Mouse (Mus musculus): ENCODE measurements at regions not wholly inside any gene's neighbourhood (a gene's known extent, or its start where the extent isn't known, plus 50 kb on each side); places are given as distances from the start of the nearest gene placed in this dataset.

- no peak for ATAC-seq (ENCODE audit: insufficient read depth)
- Histone ChIP-seq H3K36me3 (replicated peaks) (no peaks in the 10 kb centered on the region), H3K27me3 (no peaks in the 10 kb centered on the region), H3K27ac (replicated peaks) (no peak overlapping the region), H3K9me3 (replicated peaks) (no peaks in the 10 kb centered on the region), H3K4me3 (replicated peaks) (no peak overlapping the region), H3K9ac (no peak overlapping the region), H3K4me1 (replicated peaks) (no peaks in the 10 kb centered on the region), H3K4me2 (no peak overlapping the region)
- 81% methylated on average over 1 of the region's 1 CpGs for WGBS (ENCODE audit: insufficient replicate concordance)
Measured at GRCm38 (mm10) chr3:150752787-150753186, 684.9 kb upstream of the Adgrl4 start.

DNA sequence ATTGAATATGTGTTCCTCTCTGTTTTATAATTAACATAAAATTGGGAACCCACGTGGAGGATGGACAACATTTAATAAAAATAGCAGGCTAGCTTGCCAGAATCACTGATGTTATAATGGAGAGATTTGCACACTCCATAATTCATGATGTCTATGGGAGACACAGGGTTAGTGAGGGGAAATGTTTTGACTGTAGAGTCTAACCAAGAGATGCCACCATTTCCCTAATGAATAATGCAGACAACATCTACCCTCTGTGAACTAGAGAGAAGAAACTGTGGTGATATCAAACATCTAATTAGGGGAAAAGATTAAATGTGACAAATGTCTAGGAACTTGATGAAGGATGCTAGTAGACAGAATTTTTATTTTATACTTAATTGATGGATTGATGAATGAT is 677.8 kb upstream of the Adgrl4 start:
- H3K27ac ChIP-seq (replicated peaks), result no peak overlapping the region
- no peak overlapping the region for H3K9ac ChIP-seq
- no peak overlapping the region for H3K4me3 ChIP-seq (replicated peaks)
- WGBS (ENCODE audit: insufficient replicate concordance), result 31% methylated on average over 1 of the region's 1 CpGs
- H3K27me3 ChIP-seq, result no peaks in the 10 kb centered on the region
- no peaks in the 10 kb centered on the region for H3K4me1 ChIP-seq (replicated peaks)
- H3K9me3 ChIP-seq (replicated peaks), result no peaks in the 10 kb centered on the region
- no peak overlapping the region for H3K4me2 ChIP-seq
- ATAC-seq (ENCODE audit: insufficient read depth), result no peak
- H3K36me3 ChIP-seq (replicated peaks), result no peaks in the 10 kb centered on the region

GRCm38 (mm10) chr3:150784576-150784975 is 653.1 kb upstream of the Adgrl4 start:
- 48% methylated on average over 3 of the region's 3 CpGs for WGBS (ENCODE audit: insufficient replicate concordance)

GRCm38 (mm10) chr3:150817807-150818206 is 619.9 kb upstream of the Adgrl4 start:
- Histone ChIP-seq H3K4me1 (replicated peaks) (no peaks in the 10 kb centered on the region), H3K36me3 (replicated peaks) (no peaks in the 10 kb centered on the region), H3K9ac (no peak overlapping the region), H3K9me3 (replicated peaks) (no peaks in the 10 kb centered on the region), H3K4me3 (replicated peaks) (no peak overlapping the region), H3K27ac (replicated peaks) (no peak overlapping the region), H3K4me2 (no peak overlapping the region), H3K27me3 (no peaks in the 10 kb centered on the region)
- ATAC-seq (ENCODE audit: insufficient read depth), result no peak

More at GRCm38 (mm10) chr3:150784576-150784975, 653.1 kb upstream of the Adgrl4 start:
- Histone ChIP-seq H3K9me3 (replicated peaks) (no peaks in the 10 kb centered on the region), H3K36me3 (replicated peaks) (no peaks in the 10 kb centered on the region), H3K4me1 (replicated peaks) (no peaks in the 10 kb centered on the region), H3K9ac (no peak overlapping the region), H3K27me3 (no peaks in the 10 kb centered on the region), H3K4me3 (replicated peaks) (no peak overlapping the region), H3K27ac (replicated peaks) (no peak overlapping the region), H3K4me2 (no peak overlapping the region)
- no peak for ATAC-seq (ENCODE audit: insufficient read depth)

DNA sequence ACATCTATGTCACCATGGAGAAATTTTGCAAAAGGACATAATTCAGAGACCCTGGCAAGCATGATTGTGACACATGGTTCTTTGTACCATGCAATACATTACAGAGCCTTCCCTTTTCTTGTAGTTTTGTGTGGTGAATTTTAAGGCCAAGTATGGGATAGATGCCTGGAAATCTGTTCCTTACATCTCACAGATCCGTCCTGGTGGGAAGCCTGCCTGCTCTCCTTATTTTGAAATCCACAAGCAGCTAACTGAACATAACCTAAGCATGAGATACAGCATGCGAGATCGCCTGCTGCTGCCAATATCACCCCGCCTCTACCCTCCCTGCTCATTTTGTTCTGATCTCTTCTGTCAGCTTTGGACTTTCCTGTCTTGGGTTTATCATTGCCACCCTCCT is 618.3 kb upstream of the Adgrl4 start:
- 70% methylated on average over 4 of the region's 4 CpGs for WGBS (ENCODE audit: insufficient replicate concordance)
- H3K4me2 ChIP-seq, result no peak overlapping the region
- no peaks in the 10 kb centered on the region for H3K9me3 ChIP-seq (replicated peaks)
- H3K4me1 ChIP-seq (replicated peaks), result no peaks in the 10 kb centered on the region
- no peaks in the 10 kb centered on the region for H3K27me3 ChIP-seq
- ATAC-seq (ENCODE audit: insufficient read depth), result no peak
- no peak overlapping the region for H3K4me3 ChIP-seq (replicated peaks)
- no peak overlapping the region for H3K9ac ChIP-seq
- H3K27ac ChIP-seq (replicated peaks), result no peak overlapping the region
- no peaks in the 10 kb centered on the region for H3K36me3 ChIP-seq (replicated peaks)

DNA sequence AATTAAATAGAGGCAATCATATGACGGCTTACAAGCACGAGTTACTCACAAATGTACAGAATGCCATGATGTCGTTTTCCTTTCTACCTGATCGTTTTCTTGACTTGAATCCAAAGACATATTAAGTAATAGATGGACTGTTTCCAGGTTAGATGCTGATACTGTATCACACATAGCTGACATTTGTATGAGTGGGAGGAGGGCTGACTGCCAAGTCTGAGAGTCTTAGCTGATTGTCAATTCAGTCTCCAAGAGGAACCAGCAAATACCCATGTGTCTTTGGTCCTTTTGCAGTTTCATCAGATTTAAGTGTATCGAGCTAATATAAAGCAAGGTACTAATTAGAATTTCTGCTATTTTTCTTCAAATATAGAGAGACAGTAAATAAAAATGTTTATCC is 617.6 kb upstream of the Adgrl4 start:
- no peak for ATAC-seq (ENCODE audit: insufficient read depth)

DNA sequence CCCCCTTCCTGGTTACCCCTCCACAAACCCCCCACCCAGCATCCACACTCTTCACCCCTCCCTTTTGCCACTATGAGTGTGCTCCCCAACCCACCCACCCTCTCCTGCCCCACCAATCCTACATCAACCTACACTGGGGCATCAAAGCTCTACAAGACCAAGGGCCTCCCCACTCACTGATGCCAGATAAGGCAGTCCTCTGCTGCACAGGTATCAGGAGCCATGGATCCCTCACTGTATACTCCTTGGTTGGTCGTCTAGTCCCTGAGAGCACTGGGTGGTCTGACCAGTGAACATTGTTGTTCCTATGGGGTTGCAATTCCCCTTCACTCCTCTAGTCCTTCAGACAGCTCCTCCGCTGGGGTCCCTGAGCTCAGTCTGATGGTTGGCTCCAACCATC is 591.7 kb upstream of the Adgrl4 start:
- Histone ChIP-seq H3K27ac (replicated peaks) (no peak overlapping the region), H3K27me3 (no peaks in the 10 kb centered on the region), H3K9me3 (replicated peaks) (no peaks in the 10 kb centered on the region), H3K36me3 (replicated peaks) (no peaks in the 10 kb centered on the region), H3K4me1 (replicated peaks) (no peaks in the 10 kb centered on the region), H3K4me2 (no peak overlapping the region), H3K9ac (no peak overlapping the region), H3K4me3 (replicated peaks) (no peak overlapping the region)
- 63% methylated on average over 2 of the region's 2 CpGs for WGBS (ENCODE audit: insufficient replicate concordance)
- ATAC-seq (ENCODE audit: insufficient read depth), result no peak

More for the DNA sequence above, 617.6 kb upstream of the Adgrl4 start:
- H3K9ac ChIP-seq, result no peak overlapping the region
- no peaks in the 10 kb centered on the region for H3K36me3 ChIP-seq (replicated peaks)
- WGBS (ENCODE audit: insufficient replicate concordance), result 68% methylated on average over 5 of the region's 5 CpGs
- H3K27ac ChIP-seq (replicated peaks), result no peak overlapping the region
- no peaks in the 10 kb centered on the region for H3K27me3 ChIP-seq
- no peak overlapping the region for H3K4me3 ChIP-seq (replicated peaks)
- no peaks in the 10 kb centered on the region for H3K9me3 ChIP-seq (replicated peaks)
- H3K4me1 ChIP-seq (replicated peaks), result no peaks in the 10 kb centered on the region
- no peak overlapping the region for H3K4me2 ChIP-seq

- Histone ChIP-seq H3K27ac (replicated peaks) (no peak overlapping the region), H3K9ac (no peak overlapping the region), H3K4me2 (no peak overlapping the region), H3K9me3 (replicated peaks) (no peaks in the 10 kb centered on the region), H3K27me3 (no peaks in the 10 kb centered on the region), H3K4me3 (replicated peaks) (no peak overlapping the region), H3K36me3 (replicated peaks) (no peaks in the 10 kb centered on the region), H3K4me1 (replicated peaks) (no peaks in the 10 kb centered on the region)
- ATAC-seq (ENCODE audit: insufficient read depth), result no peak
- whole genome bisulfite sequencing (ENCODE audit: insufficient replicate concordance), result 60% methylated on average over 4 of the region's 4 CpGs
Measured at GRCm38 (mm10) chr3:150852107-150852506, 585.6 kb upstream of the Adgrl4 start.

DNA sequence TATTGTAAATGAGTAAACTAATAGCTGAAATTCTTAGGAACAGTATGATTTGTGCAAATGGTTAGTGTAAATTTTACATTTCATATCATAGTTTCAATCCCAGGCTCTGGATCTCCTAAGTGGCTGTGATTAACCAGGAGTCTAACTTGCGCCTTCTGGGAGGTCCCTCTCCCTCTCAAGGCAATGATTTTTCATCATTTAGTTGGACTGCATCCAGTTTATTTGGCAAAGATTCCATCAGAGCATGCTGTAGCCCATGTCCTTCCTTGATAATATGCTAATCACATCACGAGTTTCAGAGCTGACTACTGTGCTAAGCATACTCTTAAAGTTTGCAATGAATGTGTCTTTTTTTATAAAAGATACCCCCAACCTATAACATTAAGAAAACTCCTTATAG is 541.0 kb upstream of the Adgrl4 start:
- Histone ChIP-seq H3K27me3 (no peaks in the 10 kb centered on the region), H3K4me2 (no peak overlapping the region), H3K4me3 (replicated peaks) (no peak overlapping the region), H3K9ac (no peak overlapping the region), H3K36me3 (replicated peaks) (no peaks in the 10 kb centered on the region), H3K4me1 (replicated peaks) (no peaks in the 10 kb centered on the region), H3K27ac (replicated peaks) (no peak overlapping the region), H3K9me3 (replicated peaks) (no peaks in the 10 kb centered on the region)
- no peak for ATAC-seq (ENCODE audit: insufficient read depth)
- WGBS (ENCODE audit: insufficient replicate concordance), result 41% methylated on average over 2 of the region's 2 CpGs

- no peak overlapping the region for H3K27ac ChIP-seq (replicated peaks)
- no peak overlapping the region for H3K4me2 ChIP-seq
- no peak overlapping the region for H3K9ac ChIP-seq
- ATAC-seq (ENCODE audit: insufficient read depth), result no peak
- no peak overlapping the region for H3K4me3 ChIP-seq (replicated peaks)
- no peaks in the 10 kb centered on the region for H3K9me3 ChIP-seq (replicated peaks)
- no peaks in the 10 kb centered on the region for H3K4me1 ChIP-seq (replicated peaks)
- 62% methylated on average over 2 of the region's 2 CpGs for WGBS (ENCODE audit: insufficient replicate concordance)
- no peaks in the 10 kb centered on the region for H3K36me3 ChIP-seq (replicated peaks)
- H3K27me3 ChIP-seq, result no peaks in the 10 kb centered on the region
Measured at GRCm38 (mm10) chr3:150910091-150910490, 527.6 kb upstream of the Adgrl4 start.

DNA sequence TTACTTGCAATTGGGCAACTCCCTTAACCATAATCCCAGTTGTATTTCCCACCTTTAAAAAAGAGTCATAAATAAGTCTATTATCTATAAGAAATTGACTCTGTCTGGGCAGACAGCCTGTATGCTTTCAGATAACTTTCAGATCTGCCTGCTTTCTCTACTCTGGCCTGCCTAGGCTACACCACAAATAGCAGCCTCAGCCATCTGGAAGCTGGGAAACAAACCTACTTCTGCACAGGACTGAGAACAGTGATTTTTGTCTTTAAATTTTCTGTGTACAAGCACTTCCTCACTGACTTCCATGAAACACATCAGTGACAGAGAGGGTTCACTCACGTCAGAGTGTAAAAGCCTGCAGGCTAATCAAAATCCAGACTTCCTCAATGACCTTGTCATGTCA is 482.8 kb upstream of the Adgrl4 start:
- H3K4me3 ChIP-seq (replicated peaks), result no peak overlapping the region
- H3K27ac ChIP-seq (replicated peaks), result no peak overlapping the region
- no peak overlapping the region for H3K4me2 ChIP-seq
- no peaks in the 10 kb centered on the region for H3K27me3 ChIP-seq
- no peaks in the 10 kb centered on the region for H3K4me1 ChIP-seq (replicated peaks)
- H3K9ac ChIP-seq, result no peak overlapping the region
- H3K9me3 ChIP-seq (replicated peaks), result no peaks in the 10 kb centered on the region
- no peaks in the 10 kb centered on the region for H3K36me3 ChIP-seq (replicated peaks)
- WGBS (ENCODE audit: insufficient replicate concordance), result 30% methylated on average over 1 of the region's 1 CpGs
- no peak for ATAC-seq (ENCODE audit: insufficient read depth)

DNA sequence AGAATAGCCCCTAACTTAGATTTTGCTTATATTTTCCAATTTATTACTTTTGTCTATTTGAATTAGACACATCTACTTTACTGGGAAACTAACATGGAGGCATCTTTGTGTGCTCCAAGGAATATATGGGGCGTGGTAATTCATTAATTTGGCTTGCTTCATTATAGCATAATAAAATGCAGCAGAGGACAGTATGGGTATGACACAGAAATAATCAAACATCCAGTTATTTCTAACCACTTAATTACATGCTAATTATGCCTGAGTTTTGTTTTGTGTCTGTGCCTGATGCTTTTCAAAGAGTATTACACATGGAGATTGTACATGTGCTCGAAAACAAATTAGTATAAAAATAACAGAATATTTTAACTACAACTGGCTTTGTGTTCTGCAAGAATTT is 438.0 kb upstream of the Adgrl4 start:
- H3K4me3 ChIP-seq (replicated peaks), result no peak overlapping the region
- ATAC-seq (ENCODE audit: insufficient read depth), result no peak
- no peaks in the 10 kb centered on the region for H3K36me3 ChIP-seq (replicated peaks)
- 52% methylated on average over 2 of the region's 2 CpGs for WGBS (ENCODE audit: insufficient replicate concordance)
- H3K4me1 ChIP-seq (replicated peaks), result no peaks in the 10 kb centered on the region
- H3K27me3 ChIP-seq, result no peaks in the 10 kb centered on the region
- H3K9me3 ChIP-seq (replicated peaks), result no peaks in the 10 kb centered on the region
- H3K4me2 ChIP-seq, result no peak overlapping the region
- no peak overlapping the region for H3K9ac ChIP-seq
- H3K27ac ChIP-seq (replicated peaks), result no peak overlapping the region

All from liver, embryonic 15.5 days (tissue).